Mouse (Mus musculus) brain, embryonic 14.5 days (tissue): ENCODE data around the gene Gm17124. TPM values are rescaled to one million over a fixed set of nuclear protein-coding genes. Genes with fewer than 3 reads are reported as not detected.
"Not testable (repeated sequence)": the region's sequence is repeated elsewhere in the genome, so short reads cannot be mapped to it uniquely, and the experiment has no call there.

Source experiments
- DNase-seq: peaks from one replicate; pipeline ENCODE4 v3.0.0-alpha.2; 2011; ENCODE audit warnings: low read depth
- polyA plus RNA-seq: library from polyadenylated mRNA; depleted of rRNA; stranded (reverse); fragments of >200 nt; gene quantifications from 2 replicates; pipeline ENCODE4 v1.2.3, GENCODE M21; 2012; rRNA removed

Gene Gm17124
- not detected in 2 replicates for polyA plus RNA-seq

DNA sequence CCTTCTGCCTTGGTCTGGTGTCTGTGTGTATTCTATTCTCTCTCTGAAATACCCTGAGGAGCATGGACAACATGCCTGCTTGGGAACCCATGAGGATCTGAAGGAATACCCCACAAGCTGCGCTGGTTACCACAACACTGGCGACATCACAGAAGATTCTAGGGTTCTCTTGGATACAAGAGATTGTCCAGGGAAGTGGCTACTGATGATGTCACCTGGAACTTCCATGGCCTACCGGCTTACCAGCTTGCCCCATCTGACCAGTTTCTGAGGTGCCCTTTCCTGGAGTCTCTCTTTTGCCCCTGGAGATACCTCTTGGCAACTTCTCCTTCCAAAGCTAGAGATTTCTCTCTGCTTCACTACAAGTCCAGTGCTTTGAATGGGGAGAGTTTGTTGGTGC, at the start of gene Gm17124:
TSS of gene Gm17124 (minus strand) at position 101 of the 400 bp plus-strand sequence.
- DNase-seq: not testable (repeated sequence)

DNA sequence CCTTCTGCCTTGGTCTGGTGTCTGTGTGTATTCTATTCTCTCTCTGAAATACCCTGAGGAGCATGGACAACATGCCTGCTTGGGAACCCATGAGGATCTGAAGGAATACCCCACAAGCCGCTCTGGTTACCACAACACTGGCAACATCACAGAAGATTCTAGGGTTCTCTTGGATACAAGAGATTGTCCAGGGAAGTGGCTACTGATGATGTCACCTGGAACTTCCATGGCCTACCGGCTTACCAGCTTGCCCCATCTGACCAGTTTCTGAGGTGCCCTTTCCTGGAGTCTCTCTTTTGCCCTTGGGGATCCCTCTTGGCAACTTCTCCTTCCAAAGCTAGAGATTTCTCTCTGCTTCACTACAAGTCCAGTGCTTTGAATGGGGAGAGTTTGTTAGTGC, 42.1 kb upstream of the Gm17124 start, which contains the start of gene Gm3633:
TSS of gene Gm3633 (minus strand) at position 101 of the 400 bp plus-strand sequence.
- not testable (repeated sequence) for DNase-seq

Other genes starting within 250 kb of the Gm17124 start
- not detected in 2 replicates for gene Gm8005, start 160.2 kb downstream of the Gm17124 start, polyA plus RNA-seq
- not detected in 2 replicates for gene Gm8011, start 136.0 kb downstream of the Gm17124 start, polyA plus RNA-seq
- gene Gm8020, start 97.5 kb downstream of the Gm17124 start, polyA plus RNA-seq: not detected in 2 replicates
- not detected in 2 replicates for gene Gm8024, start 75.6 kb downstream of the Gm17124 start, polyA plus RNA-seq
- not detected in 2 replicates for gene Gm3633, start 42.0 kb upstream of the Gm17124 start, polyA plus RNA-seq
- not detected in 2 replicates for gene Gm10378, start 56.1 kb upstream of the Gm17124 start, polyA plus RNA-seq
- not detected in 2 replicates for gene Gm3015, start 168.9 kb upstream of the Gm17124 start, polyA plus RNA-seq
- not detected in 2 replicates for gene Gm10377, start 198.1 kb upstream of the Gm17124 start, polyA plus RNA-seq